Mouse (Mus musculus) ES-E14 (cell line): Measurements from ENCODE around the gene Ube2n. TPM values are rescaled to one million over a fixed set of nuclear protein-coding genes. Genes with fewer than 3 reads are reported as not detected.
A peak's percentile ranks its signal among the peaks of the same experiment; 100 is the strongest.

Experiments
- DNase-seq: peaks from one replicate; pipeline ENCODE4 v3.0.0-alpha.2; 2013; ENCODE audit warnings: low read depth, low spot score
- H3K27ac ChIP-seq: 2 replicates; pipeline ENCODE4 v1.5.1; 2012; ENCODE audit warnings: low read depth, mild to moderate bottlenecking, low read length, moderate library complexity, mixed read lengths; ENCODE audit not compliant: poor library complexity, insufficient read depth, severe bottlenecking
- H3K36me3 ChIP-seq: 2 replicates; pipeline ENCODE4 v1.6.1; 2012; ENCODE audit warnings: mild to moderate bottlenecking, low read length, moderate library complexity, mixed read lengths; ENCODE audit not compliant: control insufficient read depth, poor library complexity, insufficient read depth, severe bottlenecking
- H3K4me1 ChIP-seq, 2 experiments: fragments of 150-350 bp in 1 of 2; sonication (generic) in 1 of 2; 2 replicates each; pipeline ENCODE4 v1.6.1; 2012; ENCODE audit warnings: low read length in 2 of 2, mild to moderate bottlenecking in 1 of 2, mixed read lengths in 1 of 2; ENCODE audit not compliant: control insufficient read depth in 2 of 2, insufficient read depth in 2 of 2, poor library complexity in 1 of 2
- H3K4me3 ChIP-seq, 2 experiments: fragments of 150-350 bp in 1 of 2; sonication (generic) in 1 of 2; 2 replicates each; pipeline ENCODE4 v1.5.1; 2012; ENCODE audit warnings: low read length in 2 of 2, low read depth in 1 of 2, mild to moderate bottlenecking in 1 of 2, mixed read lengths in 1 of 2; ENCODE audit not compliant: insufficient read depth in 1 of 2, poor library complexity in 1 of 2, severe bottlenecking in 1 of 2
- H3K9ac ChIP-seq: 2 replicates; pipeline ENCODE4 v1.6.1; 2012; ENCODE audit warnings: low read depth, mild to moderate bottlenecking, low read length, mixed read lengths; ENCODE audit not compliant: poor library complexity, insufficient read depth, severe bottlenecking
- H3K9me3 ChIP-seq: fragments of 150-350 bp; sonication (generic); 2 replicates; pipeline ENCODE4 v1.6.1; 2012; ENCODE audit warnings: low read depth, mild to moderate bottlenecking, low read length; ENCODE audit not compliant: control insufficient read depth, insufficient read depth
- CHD2 ChIP-seq: IDR thresholded peaks from 2 replicates; pipeline ENCODE4 v1.6.1; 2014; ENCODE audit warnings: mild to moderate bottlenecking, low read depth, low read length, inconsistent platforms
- HCFC1 ChIP-seq: IDR thresholded peaks from 2 replicates; pipeline ENCODE4 v1.6.1; 2012; ENCODE audit warnings: low read length, inconsistent platforms, borderline replicate concordance; ENCODE audit not compliant: insufficient read depth
- MAFK ChIP-seq: IDR thresholded peaks from 2 replicates; pipeline ENCODE4 v1.6.1; 2014; ENCODE audit warnings: mild to moderate bottlenecking, low read depth, low read length, inconsistent platforms; ENCODE audit not compliant: insufficient read depth
- ZC3H11A ChIP-seq: IDR thresholded peaks from 2 replicates; pipeline ENCODE4 v1.6.1; 2012; ENCODE audit warnings: low read depth, mild to moderate bottlenecking, inconsistent platforms, low read length, borderline replicate concordance
- ZNF384 ChIP-seq: IDR thresholded peaks from 2 replicates; pipeline ENCODE4 v1.6.1; 2012; ENCODE audit warnings: low read depth, low read length, inconsistent platforms
- in situ Hi-C, 2 experiments: fragments of 600-800 bp; cut with MboI; formaldehyde crosslinking; loops; one replicate each; pipeline ENCODE4 v1.15.1; 2025; ENCODE audit warnings: low sequenced_read_pairs in 2 of 2, inconsistent platforms in 1 of 2; ENCODE audit not compliant: unreplicated experiment in 2 of 2
- total RNA-seq: library from RNA; depleted of rRNA; stranded (reverse); fragments of 300-350 nt; gene quantifications from 2 replicates; pipeline ENCODE4 v1.2.3, GENCODE M21; 2012

Gene Ube2n
- total RNA-seq, 1 experiment: 102 TPM

DNA sequence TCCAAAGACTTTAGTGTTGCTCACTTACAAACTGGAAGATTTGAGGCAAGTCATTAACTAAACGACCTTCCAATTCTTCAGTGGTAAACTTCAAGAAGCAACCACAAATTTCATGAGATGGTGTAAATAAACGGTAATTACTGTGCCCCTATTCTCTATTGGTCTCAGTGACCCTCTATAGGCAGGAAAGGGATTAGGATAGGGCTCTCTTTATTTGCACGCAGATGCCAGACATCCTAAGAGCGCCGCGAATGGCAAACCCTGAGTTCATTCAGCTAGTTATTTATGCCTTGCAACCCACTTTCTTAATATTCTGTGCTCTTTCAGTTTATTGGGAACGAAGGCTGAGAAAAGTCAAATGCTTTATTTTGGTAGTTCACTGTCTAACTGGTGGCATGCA, 13.9 kb upstream of the Ube2n start:
- peaks cover 2% of the 10 kb centered on the region; the same call in 1 of the 2 replicates for H3K36me3 ChIP-seq
- peak overlapping the region; percentile 95 to 98 for H3K4me3 ChIP-seq
- H3K4me1 ChIP-seq: peaks cover 0 to 5% of the 10 kb centered on the region in 2 experiments; a peak in 2 of 4 replicates
- in situ Hi-C loops: no loop called here
- H3K9me3 ChIP-seq: no peaks in the 10 kb centered on the region
- peak overlapping the region; percentile 97; the same call in 1 of the 2 replicates for H3K9ac ChIP-seq
- H3K27ac ChIP-seq: no peak overlapping the region
- TF ChIP-seq ZC3H11A (no peak), MAFK (no peak), HCFC1 (no peak), ZNF384 (no peak), CHD2 (no peak)
- no peak for DNase-seq

DNA sequence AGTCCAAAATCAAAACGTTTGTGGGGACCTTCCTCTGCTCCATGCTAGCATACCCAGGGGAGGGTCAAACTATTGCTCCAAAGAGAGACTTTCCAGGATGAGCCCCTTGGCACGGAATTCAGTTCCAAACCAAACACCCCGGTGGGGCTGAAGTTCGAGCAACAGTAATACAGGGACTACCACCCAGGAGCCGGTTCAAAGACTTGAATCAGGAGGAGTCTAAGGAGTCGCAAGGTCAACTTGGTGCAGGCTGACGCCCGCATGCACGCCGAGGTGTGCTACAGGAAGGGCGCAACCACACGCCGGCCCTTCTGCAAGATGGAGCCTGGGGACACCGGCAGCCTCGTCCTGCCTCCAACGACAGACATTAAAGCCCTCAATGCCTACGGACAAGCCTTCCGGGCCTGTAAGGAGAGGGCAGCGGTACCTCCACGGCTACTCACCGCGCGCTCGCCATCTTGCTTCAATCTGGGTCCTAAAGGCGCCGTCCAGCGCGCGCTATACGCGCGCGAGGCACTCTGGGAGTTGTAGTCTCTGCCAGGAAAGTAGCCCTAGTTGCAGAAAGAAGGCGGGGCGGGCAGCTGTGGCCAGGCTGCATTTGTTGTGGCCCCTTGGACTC, 13.4 kb upstream of the Ube2n start, which contains the start of gene Mrpl42:
TSS of gene Mrpl42 (minus strand) at position 478 of the 619 bp plus-strand sequence.
- Histone ChIP-seq H3K9me3 (no peaks in the 10 kb centered on the region), H3K4me3 (peak within 1 kb of the TSS; percentile 95 to 98), H3K4me1 (peaks cover 0 to 5% of the 10 kb centered on the region in 2 experiments; a peak in 2 of 4 replicates), H3K36me3 (peaks cover 2% of the 10 kb centered on the region; the same call in 1 of the 2 replicates), H3K27ac (peak within 1 kb of the TSS; percentile 42), H3K9ac (peak within 1 kb of the TSS; percentile 97)
- peak; percentile 65 for DNase-seq
- in situ Hi-C loops: no loop called here
- TF ChIP-seq HCFC1 (peak; percentile 98), CHD2 (no peak)

DNA sequence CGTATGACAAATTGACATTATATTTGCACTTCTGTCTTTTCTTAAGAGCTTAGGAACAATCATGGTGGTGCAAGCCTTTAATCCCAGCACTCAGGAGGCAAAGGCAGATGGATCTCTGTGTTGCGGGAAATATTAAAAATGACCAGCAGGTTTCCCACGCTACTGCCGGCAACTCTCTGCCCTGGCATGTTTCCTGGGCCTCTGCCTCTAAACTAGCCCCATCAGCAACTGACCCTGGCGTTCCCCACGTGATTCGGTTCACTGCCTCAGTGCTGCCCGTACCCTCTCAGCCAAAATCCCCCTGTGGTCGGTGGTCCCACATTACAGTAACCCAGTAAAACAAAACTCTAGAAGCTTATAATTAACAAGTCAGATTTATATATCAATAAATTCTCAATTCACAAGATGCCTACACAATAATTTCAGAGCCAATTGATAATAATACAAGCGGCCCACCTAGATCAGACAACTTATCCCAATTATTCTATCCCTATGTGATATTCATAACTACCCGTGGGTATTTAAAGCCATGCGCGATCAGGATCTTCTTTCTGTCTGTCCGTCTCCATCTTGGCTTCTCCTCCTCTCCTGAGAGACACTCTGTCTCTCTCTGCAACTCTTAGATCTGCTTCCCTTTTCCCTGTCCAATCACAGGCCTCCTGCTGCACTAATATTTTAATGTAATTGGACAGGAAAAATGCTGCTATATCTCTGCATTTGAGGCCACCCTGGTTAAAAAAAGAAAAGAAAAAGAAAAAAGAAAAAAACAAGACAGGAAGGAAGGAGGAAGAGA, 11.3 kb upstream of the Ube2n start:
- Histone ChIP-seq H3K4me1 (peaks cover 0 to 7% of the 10 kb centered on the region in 2 experiments), H3K4me3 (no peak overlapping the region), H3K9me3 (no peaks in the 10 kb centered on the region), H3K9ac (no peak overlapping the region), H3K27ac (no peak overlapping the region), H3K36me3 (no peaks in the 10 kb centered on the region; the same call in 1 of the 2 replicates)
- DNase-seq: no peak
- in situ Hi-C loops: no loop called here
- TF ChIP-seq ZC3H11A (no peak), MAFK (no peak), CHD2 (no peak), ZNF384 (no peak), HCFC1 (no peak)

DNA sequence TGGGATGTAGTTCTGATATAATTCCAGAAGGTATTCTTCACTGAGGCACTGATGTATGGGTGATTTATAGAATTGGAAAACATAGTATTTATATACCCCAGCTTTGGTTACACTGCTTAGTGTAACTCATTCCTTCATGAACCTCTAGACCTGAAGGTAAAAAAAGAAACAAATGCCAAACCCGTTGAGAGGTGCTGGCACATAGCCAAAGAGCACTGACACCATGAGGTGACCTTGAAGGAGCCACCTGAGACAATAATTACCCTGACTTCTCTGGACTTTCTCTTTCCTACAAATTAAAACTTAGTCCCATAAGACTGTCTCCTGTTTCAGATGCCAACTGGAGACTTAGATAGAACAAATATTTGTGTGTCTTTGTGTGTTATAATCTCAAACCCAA, 10.6 kb upstream of the Ube2n start:
- no peak for TF ChIP-seq ZC3H11A
- no peak for TF ChIP-seq HCFC1
- TF ChIP-seq CHD2: no peak
- no peak for TF ChIP-seq MAFK
- no peak for TF ChIP-seq ZNF384
- in situ Hi-C loops: no loop called here

More for the DNA sequence above, 10.6 kb upstream of the Ube2n start:
- no peaks in the 10 kb centered on the region for H3K9me3 ChIP-seq
- no peak overlapping the region for H3K4me3 ChIP-seq
- no peaks in the 10 kb centered on the region; the same call in 1 of the 2 replicates for H3K36me3 ChIP-seq
- no peak overlapping the region for H3K9ac ChIP-seq
- no peak for DNase-seq
- peaks cover 0 to 8% of the 10 kb centered on the region in 2 experiments for H3K4me1 ChIP-seq
- no peak overlapping the region for H3K27ac ChIP-seq
